Mouse (Mus musculus) left cerebral cortex, postnatal 25 days (tissue): ENCODE data around the gene Rtl1. TPM values are rescaled to one million over a fixed set of nuclear protein-coding genes. Genes with fewer than 3 reads are reported as not detected.

Source experiments
- DNase-seq, 2 experiments: peaks; one replicate each; pipeline ENCODE4 v3.0.0; 2022; ENCODE audit warnings: low spot score in 2 of 2, mixed read lengths in 1 of 2
- intact Hi-C: fragments of 180-260 bp; cut with DNase I; formaldehyde crosslinking; loops from one replicate; pipeline ENCODE4 v1.15.1; 2025
- total RNA-seq, 2 experiments: library from RNA; stranded (reverse); gene quantifications; 2 replicates each; pipeline ENCODE4 v1.2.3; 2021

Gene Rtl1
- total RNA-seq, 2 experiments from 2014 or later: 0.18 to 0.34 TPM

GRCm38 (mm10) chr12:109595753-109596152 lies 4.4 kb downstream of the Rtl1 start:
- DNase-seq: no peak
- intact Hi-C loops: no loop called here

- DNase-seq: no peak
- intact Hi-C loops: no loop called here
Measured at GRCm38 (mm10) chr12:109594961-109595360, 5.2 kb downstream of the Rtl1 start.

- peak in 1 of 2 experiments; percentile 42 for DNase-seq
- intact Hi-C loops: no loop called here
Measured at GRCm38 (mm10) chr12:109582185-109582584, 17.9 kb downstream of the Rtl1 start.

- intact Hi-C loops: no loop called here
- no peak for DNase-seq
Measured at GRCm38 (mm10) chr12:109572259-109572658, 27.9 kb downstream of the Rtl1 start.

- intact Hi-C loops: no loop called here
Measured at GRCm38 (mm10) chr12:109560111-109560695, 39.9 kb downstream of the Rtl1 start.

GRCm38 (mm10) chr12:109558891-109559487 lies 41.1 kb downstream of the Rtl1 start:
- DNase-seq: no peak
- intact Hi-C loops: no loop called here

More at GRCm38 (mm10) chr12:109560111-109560695, 39.9 kb downstream of the Rtl1 start:
- DNase-seq: no peak

GRCm38 (mm10) chr12:109558226-109558824 lies 41.8 kb downstream of the Rtl1 start:
- DNase-seq: no peak
- intact Hi-C loops: no loop called here

GRCm38 (mm10) chr12:109555837-109556409 lies 44.2 kb downstream of the Rtl1 start:
- intact Hi-C loops: no loop called here
- peak; percentile 26 to 49 for DNase-seq

GRCm38 (mm10) chr12:109553568-109553967 lies 46.6 kb downstream of the Rtl1 start:
- intact Hi-C loops: no loop called here
- no peak for DNase-seq

- intact Hi-C loops: no loop called here
- no peak for DNase-seq
Measured at GRCm38 (mm10) chr12:109552754-109553525, 47.2 kb downstream of the Rtl1 start.

GRCm38 (mm10) chr12:109551771-109552170 lies 48.4 kb downstream of the Rtl1 start:
- DNase-seq: no peak
- intact Hi-C loops: no loop called here

- intact Hi-C loops: no loop called here
- no peak for DNase-seq
Measured at GRCm38 (mm10) chr12:109547085-109547484, 53.0 kb downstream of the Rtl1 start.

GRCm38 (mm10) chr12:109545875-109546732 lies 54.0 kb downstream of the Rtl1 start:
- DNase-seq: no peak
- intact Hi-C loops: no loop called here

- DNase-seq: no peak
- intact Hi-C loops: loop anchor here (2.0 to 5.0 kb wide), 3 partner anchors 107 to 641 kb away; no protein-coding TSS in a partner anchor
Measured at GRCm38 (mm10) chr12:109543281-109543923, 56.7 kb downstream of the Rtl1 start.

GRCm38 (mm10) chr12:109542635-109543249 lies 57.4 kb downstream of the Rtl1 start:
- DNase-seq: peak; percentile 91 to 96
- intact Hi-C loops: loop anchor here (2.0 to 5.0 kb wide), 3 partner anchors 106 to 640 kb away; no protein-coding TSS in a partner anchor

GRCm38 (mm10) chr12:109542011-109542410 lies 58.1 kb downstream of the Rtl1 start:
- peak in 1 of 2 experiments; percentile 54 for DNase-seq
- intact Hi-C loops: loop anchor here (2.0 to 5.0 kb wide), 3 partner anchors 105 to 640 kb away; no protein-coding TSS in a partner anchor

GRCm38 (mm10) chr12:109541540-109541899 lies 58.6 kb downstream of the Rtl1 start:
- intact Hi-C loops: loop anchor here (5.0 kb wide), 2 partner anchors 139 to 639 kb away; no protein-coding TSS in a partner anchor
- no peak for DNase-seq
